Mouse (Mus musculus): ENCODE data around the gene Clps.

- TF ChIP-seq CTCF (IDR thresholded peaks at IDR 0.05; ENCODE audit: extremely low read depth, insufficient read depth, low read length) (no peak), POLR2A (IDR thresholded peaks at IDR 0.05; ENCODE audit: extremely low read depth, insufficient read depth, low read length) (no peak)
Measured at GRCm38 (mm10) chr17:28513337-28513736, 47.2 kb downstream of the Clps start.

All from cortical plate, adult 2 months (tissue).